Mouse (Mus musculus): ENCODE measurements around the gene Pcgf3.

Gene Pcgf3
- long read RNA-seq, experiment 1, full-length matches to known transcripts: 1 of 4 reads
- long read RNA-seq, experiment 1, partial matches to known transcripts: 1 of 4 reads
- long read RNA-seq, experiment 1, other reads (novel, unspliced or antisense): 2 of 4 reads
- long read RNA-seq, experiment 2, full-length matches to known transcripts: 1 of 5 reads
- long read RNA-seq, experiment 2, partial matches to known transcripts: 0 of 5 reads
- long read RNA-seq, experiment 2, other reads (novel, unspliced or antisense): 4 of 5 reads

DNA sequence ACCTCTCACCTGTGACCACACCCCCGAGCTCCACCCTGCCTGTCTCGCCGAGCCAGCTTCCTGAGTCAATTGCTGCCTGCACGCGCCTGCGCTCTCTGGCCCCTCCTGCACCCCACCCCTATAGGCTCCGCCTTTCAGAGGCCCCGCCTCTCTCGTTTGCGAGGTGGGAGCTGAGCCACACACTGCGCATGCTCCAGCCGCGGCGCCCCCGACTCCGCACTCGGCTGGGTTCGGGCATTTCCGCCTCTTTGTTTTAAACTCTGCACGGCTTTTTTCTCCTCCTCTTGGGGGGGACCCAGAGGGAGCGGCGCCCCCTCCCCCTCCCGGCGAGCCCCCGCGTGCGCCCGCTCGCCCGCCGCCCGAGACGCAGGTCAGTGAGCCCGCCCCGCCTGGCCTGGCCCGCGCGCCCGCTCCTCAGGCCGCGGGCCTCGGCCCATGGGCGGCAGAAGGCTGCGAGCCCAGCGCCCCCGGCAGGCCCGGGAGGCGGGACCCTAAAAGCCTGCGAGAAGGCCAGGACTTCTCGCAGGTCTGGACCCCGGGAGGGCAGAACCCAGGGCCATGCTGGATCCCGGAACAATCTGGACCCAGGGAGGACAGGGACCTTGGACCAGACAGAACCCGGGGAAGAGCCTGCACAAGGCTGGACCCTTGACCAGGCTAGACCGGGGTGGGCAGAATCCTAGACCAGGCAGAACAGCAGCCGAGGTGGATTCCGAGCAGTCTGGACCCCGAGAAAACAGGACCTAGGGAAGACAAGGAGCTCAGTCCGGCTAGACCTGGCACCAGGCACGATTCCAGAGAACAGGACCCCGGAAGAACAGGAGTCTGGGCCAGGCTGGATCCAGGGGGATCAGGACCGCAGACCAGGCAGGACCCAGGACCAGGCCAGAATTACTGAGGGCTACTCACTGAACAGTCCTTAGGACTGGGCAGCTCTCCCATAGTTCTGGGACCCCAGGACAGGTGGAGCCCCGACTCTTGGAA lies at the start of gene Pcgf3:
Gene Pcgf3 (plus strand): TSS at position 151 of the 984 bp plus-strand sequence.
- intact Hi-C loops (cut with DNase I): no loop called here

DNA sequence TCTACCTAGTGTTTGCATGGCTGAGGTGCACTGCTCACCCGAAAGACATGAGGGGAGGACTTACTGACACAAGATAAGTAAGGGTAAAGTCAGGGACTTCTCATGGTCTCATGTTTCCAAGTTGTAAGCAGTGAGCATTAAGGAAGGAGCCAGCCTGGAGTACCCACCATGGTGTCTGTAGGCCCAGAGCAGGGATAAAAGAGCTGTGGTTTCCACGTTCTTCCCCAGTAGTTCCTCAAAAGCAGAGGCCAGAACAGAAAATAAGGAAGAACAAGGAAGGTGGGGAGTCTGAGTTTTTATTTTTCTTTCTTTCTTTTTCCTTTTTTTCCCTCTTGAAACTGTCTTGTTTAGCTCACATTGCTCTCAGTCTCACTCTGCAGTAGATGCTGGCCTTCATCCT lies 46.3 kb upstream of the Pcgf3 start:
- intact Hi-C loops (cut with DNase I): no loop called here

DNA sequence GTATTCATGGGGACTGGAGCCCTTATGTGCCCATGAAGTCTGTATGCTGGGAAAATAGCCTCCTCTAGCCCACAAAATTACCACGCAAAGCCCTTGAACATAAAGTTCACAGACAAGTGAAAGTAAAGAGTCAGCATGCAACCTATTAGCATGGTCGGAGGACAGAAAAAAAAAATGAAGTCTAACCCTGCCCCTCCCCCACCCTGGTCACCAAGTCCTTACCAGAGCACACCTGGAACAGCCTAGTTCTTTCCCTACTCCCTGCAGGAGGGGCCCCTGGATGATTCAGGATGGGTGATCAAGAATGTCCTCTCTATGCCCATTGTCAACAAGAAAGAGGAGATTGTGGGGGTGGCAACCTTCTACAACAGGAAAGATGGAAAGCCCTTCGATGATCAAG lies 38.3 kb upstream of the Pcgf3 start:
- intact Hi-C loops (cut with DNase I): loop anchor here (10.0 kb wide), 1 partner anchor 302 kb away; no protein-coding TSS in a partner anchor

DNA sequence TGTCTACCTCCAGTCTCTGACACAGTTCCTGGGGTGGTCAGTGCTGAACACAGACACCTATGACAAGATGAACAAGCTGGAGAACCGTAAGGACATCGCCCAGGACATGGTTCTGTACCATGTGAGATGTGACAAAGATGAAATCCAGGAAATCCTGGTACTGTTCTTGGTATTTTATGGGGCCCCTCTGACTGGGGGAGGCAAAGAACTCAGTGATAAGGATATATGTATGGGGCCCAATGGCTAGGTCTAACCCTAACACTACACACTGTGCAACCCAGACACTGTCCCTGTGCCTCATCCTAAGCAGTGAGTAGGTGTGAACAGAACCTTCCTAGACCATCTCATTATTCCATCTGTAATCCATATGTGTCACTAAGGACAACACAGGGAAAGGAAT lies 37.6 kb upstream of the Pcgf3 start:
- intact Hi-C loops (cut with DNase I): loop anchor here (10.0 kb wide), 1 partner anchor 301 kb away; no protein-coding TSS in a partner anchor

DNA sequence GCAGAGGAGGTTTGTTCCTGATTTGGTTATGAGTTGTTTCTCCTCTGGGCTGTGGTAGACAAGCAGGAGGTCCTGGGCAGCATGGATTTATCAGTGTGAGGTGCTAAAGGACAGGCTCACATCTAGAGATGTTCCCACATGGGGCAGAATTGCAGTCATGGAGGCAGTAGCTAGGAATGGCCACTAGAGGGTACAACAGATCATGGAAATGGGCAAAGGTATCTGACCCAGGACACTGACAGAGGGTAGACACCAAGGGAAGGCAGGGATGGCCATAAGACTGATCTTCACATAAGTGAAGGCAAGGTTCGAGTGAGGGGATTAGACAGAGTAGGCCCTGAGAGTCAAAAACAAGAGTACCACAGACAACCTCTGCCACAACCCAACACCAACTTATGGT lies 33.8 kb upstream of the Pcgf3 start:
- intact Hi-C loops (cut with DNase I): loop anchor here (5.0 to 10.0 kb wide), 2 partner anchors 225 to 298 kb away; no protein-coding TSS in a partner anchor

DNA sequence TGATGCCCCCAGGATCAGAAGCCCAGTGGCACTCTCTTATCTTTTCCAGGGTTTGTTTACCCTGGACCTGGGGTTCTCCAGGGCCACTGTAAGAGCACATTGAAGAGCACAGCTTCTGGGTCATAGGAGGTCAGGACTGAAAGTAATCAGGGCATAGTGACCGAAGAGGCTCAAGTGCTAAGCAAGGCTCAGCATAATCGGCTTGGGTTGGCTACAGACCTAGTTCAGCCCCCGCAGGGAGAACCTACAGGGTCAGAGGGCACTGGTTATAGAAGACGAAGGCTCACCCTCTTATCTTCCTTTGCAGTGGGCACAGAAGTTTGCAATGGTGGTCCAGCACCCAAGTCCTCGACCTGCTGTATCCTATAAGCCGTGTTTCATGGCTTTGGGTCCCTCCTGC lies 29.8 kb upstream of the Pcgf3 start:
- intact Hi-C loops (cut with DNase I): loop anchor here (5.0 kb wide), 1 partner anchor 236 kb away; the partner anchor contains the start of gene Dgkq

DNA sequence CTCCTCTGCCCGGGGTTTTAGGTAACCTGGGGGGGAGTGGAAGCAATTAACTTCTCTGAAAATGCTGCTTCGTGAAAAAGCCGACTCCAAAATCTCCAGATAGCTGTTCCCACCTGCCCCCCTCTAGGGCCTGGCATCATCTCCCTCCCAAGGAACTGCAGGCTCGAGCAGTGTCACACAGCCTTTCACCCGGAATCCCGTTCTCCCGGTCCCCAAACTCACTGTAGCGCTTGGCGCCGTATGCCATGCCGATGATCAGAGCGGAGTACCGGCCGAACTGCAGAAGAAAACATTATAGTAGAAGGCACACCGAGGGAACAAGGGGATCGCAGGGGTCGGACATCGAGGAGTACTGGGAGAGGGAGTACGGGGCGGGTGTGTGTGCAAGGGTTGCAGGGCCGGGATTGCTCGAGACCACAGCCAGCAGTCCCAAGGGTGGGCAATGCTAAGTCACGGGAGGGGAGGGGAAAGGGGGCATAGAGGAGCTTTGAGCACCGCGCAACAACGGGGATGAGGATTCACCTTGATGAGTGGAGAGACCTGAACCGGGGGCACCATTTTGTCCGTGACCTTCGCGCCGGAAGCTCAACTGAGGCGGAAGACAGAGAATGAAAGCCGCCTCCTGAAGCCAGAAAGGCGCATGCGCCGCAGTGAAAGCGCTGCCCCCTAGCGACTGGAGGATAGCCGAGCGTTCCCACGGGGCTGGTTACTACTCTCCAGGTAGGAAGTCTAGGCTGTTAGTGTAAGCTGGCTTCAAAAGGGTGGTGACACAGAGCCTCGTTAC lies 27.0 kb upstream of the Pcgf3 start, which contains the start of gene Atp5k:
Gene Atp5k (minus strand): TSS at position 645 of the 784 bp plus-strand sequence.
- intact Hi-C loops (cut with DNase I): loop anchor here (5.0 kb wide), 1 partner anchor 233 kb away; the partner anchor contains the start of gene Dgkq

DNA sequence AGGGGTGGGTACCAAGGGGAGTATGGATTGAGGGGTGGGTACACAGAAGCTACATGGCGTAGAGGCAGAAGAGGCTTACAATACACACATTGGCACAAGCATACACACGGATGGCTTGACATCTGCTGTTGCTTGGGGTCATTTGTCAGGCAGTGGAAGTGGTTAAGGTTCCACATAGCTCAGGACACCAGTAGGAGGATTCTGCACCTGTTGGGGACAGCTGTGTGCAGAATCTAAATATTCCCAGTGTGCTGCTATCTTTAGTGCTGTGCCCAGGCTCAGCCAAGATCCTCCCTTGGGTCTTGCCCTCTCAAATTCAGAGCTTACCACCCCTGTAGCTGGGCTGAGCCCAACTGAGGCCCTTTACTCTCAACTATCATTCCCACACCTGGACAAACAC lies 24.9 kb upstream of the Pcgf3 start:
- intact Hi-C loops (cut with DNase I): no loop called here

DNA sequence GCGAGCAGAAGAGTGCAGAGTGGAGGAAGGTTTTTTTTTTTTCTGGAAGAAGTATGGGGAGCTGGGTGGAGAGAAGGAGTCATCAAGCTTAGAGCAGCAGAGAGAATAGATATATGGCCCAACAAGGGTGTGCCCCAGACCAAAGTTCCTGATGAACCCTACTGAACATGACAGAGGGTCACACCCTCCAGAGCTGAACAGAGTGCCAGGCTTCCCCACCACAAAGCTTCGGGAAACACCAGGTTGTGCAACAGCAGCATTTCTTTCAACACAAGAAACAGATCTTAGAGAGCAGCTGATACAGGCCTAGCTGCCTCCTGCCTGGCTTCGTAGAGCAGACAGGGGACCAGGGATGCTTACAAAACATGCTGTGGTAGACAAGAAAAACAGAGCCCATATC lies 14.1 kb upstream of the Pcgf3 start:
- intact Hi-C loops (cut with DNase I): no loop called here

DNA sequence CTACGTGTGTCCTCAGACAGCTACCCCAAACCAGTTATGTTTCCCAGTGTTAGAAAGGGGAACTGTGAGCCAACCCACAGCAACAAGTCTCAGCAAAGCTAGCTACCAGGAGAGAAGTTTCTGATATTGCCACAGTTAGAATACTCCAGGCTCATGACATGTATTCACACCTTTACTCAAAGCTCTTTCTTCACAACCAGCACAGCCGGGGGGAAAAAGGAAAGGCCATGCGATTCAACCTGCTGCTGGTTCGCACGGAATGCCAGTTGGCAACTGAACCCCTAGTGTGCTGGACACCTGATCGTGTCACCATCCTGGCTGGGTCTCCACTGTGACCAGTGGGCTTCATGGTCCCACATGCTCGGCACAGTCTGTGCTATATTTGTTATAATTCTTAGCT lies 13.2 kb upstream of the Pcgf3 start:
- intact Hi-C loops (cut with DNase I): no loop called here

DNA sequence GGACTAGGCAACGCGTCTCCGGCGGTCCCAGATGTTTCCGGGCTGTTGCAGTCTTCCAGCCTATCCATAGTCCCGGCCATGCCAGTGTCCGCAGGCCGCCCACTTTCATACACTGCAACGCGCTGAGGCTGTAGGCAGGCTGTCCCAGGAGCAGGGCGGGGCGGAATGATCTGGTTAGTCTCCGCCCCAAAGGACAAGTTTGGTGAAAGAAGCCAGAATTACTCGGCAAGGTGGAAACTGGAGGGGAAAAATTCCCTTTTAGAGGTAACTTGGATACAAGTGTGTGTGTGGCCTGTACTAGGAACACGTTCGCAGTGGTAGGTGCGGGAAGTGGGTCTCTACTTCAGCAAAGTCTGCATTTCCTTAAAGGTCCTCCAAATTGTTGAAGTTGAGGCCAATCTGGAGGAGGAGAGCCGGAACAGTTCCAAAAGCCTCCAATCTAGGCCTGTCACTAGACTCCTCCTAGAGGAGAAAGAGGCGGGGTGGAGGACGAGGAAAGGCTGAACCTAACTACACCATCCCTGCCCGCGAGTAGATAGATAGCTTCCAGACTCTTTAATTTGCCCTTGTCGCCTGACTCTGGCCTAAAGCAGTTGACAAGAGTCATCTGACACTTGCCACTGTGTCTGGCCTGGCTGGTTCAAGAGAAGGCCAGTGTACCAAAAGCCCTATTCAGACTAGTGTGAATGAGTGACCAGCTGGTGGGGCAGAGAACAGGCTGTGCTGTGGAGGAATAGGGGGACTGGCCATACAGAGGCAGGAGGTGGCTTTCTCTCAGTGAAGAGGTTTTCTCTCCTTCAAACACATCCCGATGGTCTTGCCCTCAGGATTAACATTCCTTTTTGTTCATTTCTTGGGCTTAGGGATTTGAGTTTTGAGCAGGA lies 12.0 kb upstream of the Pcgf3 start, which contains the start of gene Mfsd7a:
Gene Mfsd7a (minus strand): TSS at position 107 of the 884 bp plus-strand sequence.
- intact Hi-C loops (cut with DNase I): no loop called here

DNA sequence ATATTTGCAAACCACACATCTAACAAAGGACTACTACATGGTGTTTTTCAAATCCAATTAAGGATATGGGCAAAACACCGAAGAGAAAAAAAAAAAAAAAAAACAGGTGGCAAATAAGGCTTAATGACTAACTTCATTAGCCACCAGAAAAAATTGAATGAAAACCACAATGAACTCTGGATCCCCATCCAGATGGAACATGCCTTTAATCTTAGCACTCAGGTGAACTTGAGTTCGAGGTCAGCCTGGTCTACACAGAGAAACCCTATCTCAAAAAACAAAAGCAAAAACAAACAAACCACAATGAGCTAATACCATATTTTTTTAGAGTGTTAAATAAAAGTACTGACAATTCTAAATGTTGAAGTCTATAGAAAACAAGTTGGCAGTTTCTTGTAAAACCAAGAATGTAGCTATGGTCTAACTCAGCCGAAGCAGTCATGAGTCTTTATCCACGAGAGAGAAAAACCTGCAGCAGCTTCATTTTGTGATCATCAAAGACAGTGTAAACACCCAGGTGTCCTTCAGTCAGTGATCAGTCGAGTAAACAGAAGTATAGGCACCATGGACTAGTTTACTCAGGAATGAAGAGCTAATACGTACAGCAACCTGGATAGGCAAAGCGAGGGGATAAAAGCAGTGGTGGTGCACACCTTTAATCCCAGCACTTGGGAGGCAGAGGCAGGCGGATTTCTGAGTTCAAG lies 10.0 kb upstream of the Pcgf3 start:
- intact Hi-C loops (cut with DNase I): no loop called here

DNA sequence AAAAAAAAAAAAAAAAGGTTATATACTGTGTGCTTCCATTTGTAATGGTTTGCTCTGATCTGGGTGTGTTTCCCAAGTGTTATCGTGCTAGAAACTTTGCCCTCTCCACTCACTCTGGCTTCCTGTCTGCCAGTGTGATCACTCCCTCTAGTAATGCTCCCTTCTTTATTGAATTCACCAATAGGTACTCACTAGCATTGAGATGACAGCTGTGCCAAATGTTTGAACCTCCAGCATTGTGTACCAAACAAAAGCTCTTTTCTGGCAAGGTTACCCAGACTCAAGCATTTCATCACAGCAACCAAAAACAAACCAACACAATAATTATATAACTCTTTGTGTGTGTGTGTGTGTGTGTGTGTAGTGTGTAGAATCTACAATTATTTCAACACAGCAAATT lies 9.4 kb upstream of the Pcgf3 start:
- intact Hi-C loops (cut with DNase I): no loop called here

DNA sequence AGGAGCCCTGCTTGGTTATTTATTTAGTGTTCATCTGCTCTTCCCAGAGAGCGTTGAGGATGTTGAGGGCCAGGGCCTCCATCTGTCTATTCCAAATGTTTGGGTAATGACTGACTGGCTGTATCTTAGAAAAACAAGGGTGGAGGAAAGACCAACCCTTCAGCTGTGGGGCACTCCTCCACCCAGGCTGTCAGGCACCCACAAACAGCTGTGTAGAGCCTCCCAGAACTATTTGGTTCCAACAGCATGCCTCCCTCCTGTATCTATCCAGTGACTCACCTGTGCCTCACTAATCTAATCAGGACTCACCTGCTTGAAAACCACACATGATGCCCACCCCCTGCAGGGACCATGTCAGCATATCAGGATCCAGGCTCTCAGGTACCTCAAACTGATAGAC lies 8.6 kb upstream of the Pcgf3 start:
- intact Hi-C loops (cut with DNase I): no loop called here

DNA sequence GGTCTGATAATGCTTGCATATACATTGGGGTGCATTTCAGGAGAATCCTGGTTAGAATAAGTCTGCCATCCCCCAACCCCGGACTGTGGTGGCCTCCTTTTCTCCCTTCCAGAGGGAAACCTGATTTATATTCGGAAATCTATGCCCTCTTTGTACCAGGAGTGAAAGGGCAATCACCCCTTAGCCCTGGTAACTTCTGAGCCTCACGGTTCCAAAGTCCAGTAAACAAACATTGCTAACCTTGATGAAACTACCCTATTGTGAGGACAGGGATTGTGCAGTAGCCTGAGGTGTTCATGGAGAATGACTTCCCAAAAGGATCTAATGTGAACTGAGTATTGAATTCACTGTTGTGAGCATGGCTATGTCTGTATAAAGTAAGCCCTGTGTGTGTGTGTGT lies 6.9 kb upstream of the Pcgf3 start:
- intact Hi-C loops (cut with DNase I): no loop called here

DNA sequence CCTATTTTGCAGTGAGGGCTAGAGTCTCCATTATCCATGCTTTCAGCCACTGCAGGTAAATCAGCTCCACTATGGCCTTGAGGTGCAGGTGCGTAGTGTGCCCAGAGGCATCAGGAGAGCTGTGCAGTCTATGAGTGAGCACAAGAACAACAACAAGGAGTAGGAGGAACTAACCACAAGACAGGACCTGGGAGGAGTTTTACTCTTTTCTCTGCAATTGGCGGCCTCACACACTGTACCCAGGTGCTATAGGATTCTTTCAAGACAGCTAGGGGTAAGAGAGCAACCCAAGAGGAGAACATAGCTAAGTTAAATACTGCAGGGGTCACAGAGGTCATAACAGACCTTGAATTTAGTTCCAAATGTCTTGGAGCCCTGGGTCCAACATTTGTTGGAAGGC lies 2.3 kb upstream of the Pcgf3 start:
- intact Hi-C loops (cut with DNase I): no loop called here

DNA sequence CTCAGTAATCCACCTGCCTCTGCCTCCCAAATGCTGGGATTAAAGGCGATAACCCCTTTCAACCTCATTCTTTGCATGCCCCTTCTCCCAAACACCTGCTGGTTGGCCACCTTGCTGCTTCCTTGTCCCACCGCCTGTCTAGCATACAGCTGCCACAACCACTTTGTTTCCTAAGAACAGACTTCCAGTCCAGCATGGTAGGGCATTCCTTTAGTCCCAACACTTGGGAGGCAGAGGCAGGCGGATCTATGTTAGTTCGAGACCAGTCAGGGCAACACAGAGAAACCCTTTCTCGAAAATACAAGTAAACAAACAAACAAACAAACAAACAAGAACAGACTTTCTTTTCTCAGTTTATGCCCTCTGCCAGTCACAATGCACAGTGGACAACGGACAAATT lies 571 bp upstream of the Pcgf3 start:
- intact Hi-C loops (cut with DNase I): no loop called here

DNA sequence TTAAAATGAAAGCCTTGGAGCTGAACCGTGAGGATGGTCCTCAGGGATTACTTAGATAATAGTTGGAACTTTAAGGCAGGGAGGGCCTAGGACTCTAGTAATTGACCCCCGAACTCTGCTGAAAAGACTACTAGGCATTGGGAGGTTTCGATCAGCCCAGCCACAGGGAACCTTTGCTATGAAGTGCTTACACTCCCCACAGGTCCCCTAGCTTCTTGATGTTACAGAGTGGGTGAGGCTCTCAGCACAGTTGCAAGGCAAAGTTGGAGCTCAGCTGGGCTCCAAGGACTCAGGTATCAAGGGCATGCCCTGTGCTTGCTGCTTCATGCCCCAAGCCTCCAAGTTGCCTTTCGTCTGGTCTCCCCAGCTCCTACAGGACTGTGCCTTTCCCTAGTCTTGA lies 1.4 kb downstream of the Pcgf3 start:
- intact Hi-C loops (cut with DNase I): no loop called here

DNA sequence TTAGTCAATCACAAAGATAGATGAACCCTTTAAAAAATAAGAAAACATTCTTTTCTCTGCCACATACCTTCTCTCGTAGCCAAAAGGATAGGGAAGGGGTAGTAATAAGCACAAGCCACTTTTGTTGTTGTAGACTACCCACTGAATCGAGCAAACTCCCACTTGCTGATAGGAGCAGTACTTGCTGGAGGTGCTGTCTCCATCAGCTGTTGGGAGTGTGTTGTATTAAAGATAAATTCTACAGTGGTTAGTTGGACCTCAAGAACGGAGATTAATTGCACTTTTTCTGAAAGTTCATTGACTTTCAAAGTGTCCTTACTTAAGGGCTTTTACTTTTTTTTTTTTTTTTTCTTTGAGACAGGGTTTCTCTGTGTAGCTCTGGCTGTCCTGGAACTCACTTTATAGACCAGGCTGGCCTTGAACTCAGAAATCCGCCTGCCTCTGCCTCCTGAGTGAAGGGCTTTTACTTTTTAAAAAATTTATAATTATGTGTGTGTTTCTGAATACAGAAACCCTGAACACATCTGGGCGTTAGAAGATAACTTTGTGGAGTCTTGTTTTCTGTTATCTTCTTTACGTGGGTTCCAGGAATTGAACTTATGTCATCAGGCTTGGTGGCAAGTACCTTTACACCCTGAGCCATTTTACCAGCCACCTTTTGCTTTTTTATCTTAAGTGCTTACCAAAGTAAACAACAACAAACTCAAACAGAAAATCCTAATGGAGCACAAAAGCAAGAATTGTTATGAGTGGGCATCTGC lies 4.3 kb downstream of the Pcgf3 start:
- intact Hi-C loops (cut with DNase I): no loop called here

Measured in adrenal gland (tissue).